Mouse (Mus musculus) stomach, embryonic 14.5 days (tissue): ENCODE data around the gene 4930402H24Rik. TPM values are rescaled to one million over a fixed set of nuclear protein-coding genes. Genes with fewer than 3 reads are reported as not detected.

Experiments used
- ATAC-seq: fragments of 200-750 bp; cut with Nextera tagmentation; 2 replicates; pipeline ENCODE4 v1.8.0; 2017; ENCODE audit warnings: low read depth, moderate TSS enrichment; ENCODE audit not compliant: insufficient number of reproducible peaks, insufficient read depth, low FRiP score
- H3K27ac ChIP-seq: fragments of 300-500 bp; sonication (generic); 2 replicates; pipeline ENCODE4 v1.5.1; 2014; ENCODE audit warnings: mild to moderate bottlenecking, low read length, moderate library complexity, mixed read lengths
- H3K27me3 ChIP-seq: fragments of 300-500 bp; sonication (generic); 2 replicates; pipeline ENCODE4 v1.6.1; 2014; ENCODE audit warnings: low read length, control low read depth, mixed read lengths; ENCODE audit not compliant: control insufficient read depth, insufficient read depth
- H3K36me3 ChIP-seq: fragments of 300-500 bp; sonication (generic); 2 replicates; pipeline ENCODE4 v1.6.1; 2014; ENCODE audit warnings: mild to moderate bottlenecking, control low read depth, low read length, moderate library complexity, mixed read lengths; ENCODE audit not compliant: control insufficient read depth, insufficient read depth
- H3K4me1 ChIP-seq: fragments of 300-500 bp; sonication (generic); 2 replicates; pipeline ENCODE4 v1.6.1; 2014; ENCODE audit warnings: low read length, control low read depth, mixed read lengths; ENCODE audit not compliant: control insufficient read depth, insufficient read depth
- H3K4me2 ChIP-seq: fragments of 300-500 bp; sonication (generic); replicated peaks from 2 replicates; pipeline ENCODE4 v1.6.1; 2014; ENCODE audit warnings: low read depth, low read length, control low read depth
- H3K4me3 ChIP-seq: fragments of 300-500 bp; sonication (generic); 2 replicates; pipeline ENCODE4 v1.5.1; 2014; ENCODE audit warnings: low read depth, low read length, control low read depth
- H3K9ac ChIP-seq: fragments of 300-500 bp; sonication (generic); replicated peaks from 2 replicates; pipeline ENCODE4 v1.6.1; 2014; ENCODE audit warnings: low read depth, mild to moderate bottlenecking, control low read depth, low read length, moderate library complexity, mixed read lengths
- H3K9me3 ChIP-seq: fragments of 300-500 bp; sonication (generic); 2 replicates; pipeline ENCODE4 v1.6.1; 2016; ENCODE audit warnings: low read depth, low read length, control low read depth; ENCODE audit not compliant: control insufficient read depth
- WGBS: fragments of 180-500 bp; shearing (Covaris S2); extraction: QIAGEN DNeasy Blood & Tissue Kit; methylation state at CpG from one replicate; pipeline ENCODE4 v1.1.7; 2014; 5-methylcytosine and 5-hydroxymethylcytosine counted together
- polyA plus RNA-seq: library from polyadenylated mRNA; unstranded; fragments of >200 nt; fragmentation: Nextera tagmentation; extraction: Ambion mirVana; gene quantifications from 2 replicates; pipeline ENCODE4 v1.2.1, GENCODE M21; 2014

The 4930402H24Rik gene
- polyA plus RNA-seq: 40.8 and 42.6 TPM in 2 replicates

GRCm38 (mm10) chr2:130905751-130906583, at the start of gene 4930402H24Rik, which contains the start of gene Atrn:
Gene 4930402H24Rik, minus strand, starts transcription at chr2:130906406.
Gene Atrn, plus strand, starts transcription at chr2:130906495.
- peak; percentile 98 for ATAC-seq
- no peak within 1 kb of the TSS for H3K27ac ChIP-seq
- 4% methylated on average over 50 of the region's 50 CpGs for WGBS

GRCm38 (mm10) chr2:130950548-130950947, 44.3 kb upstream of the 4930402H24Rik start:
- no peaks in the 10 kb centered on the region for H3K4me1 ChIP-seq
- H3K36me3 ChIP-seq: no peaks in the 10 kb centered on the region
- no peaks in the 10 kb centered on the region for H3K27me3 ChIP-seq
- H3K9me3 ChIP-seq: no peaks in the 10 kb centered on the region
- H3K4me2 ChIP-seq: no peak overlapping the region
- H3K9ac ChIP-seq: no peak overlapping the region
- WGBS: 8% methylated on average over 1 of the region's 1 CpGs
- no peak overlapping the region for H3K4me3 ChIP-seq
- ATAC-seq: 0 out of 2 replicates have a peak, but pooled peaks have one; percentile 56
- no peak overlapping the region for H3K27ac ChIP-seq

More at GRCm38 (mm10) chr2:130905751-130906583, at the start of gene 4930402H24Rik, which contains the start of gene Atrn:
- H3K9ac ChIP-seq: peak within 1 kb of the TSS; percentile 87
- H3K36me3 ChIP-seq: no peaks in the 10 kb centered on the region
- H3K27me3 ChIP-seq: no peaks in the 10 kb centered on the region
- no peaks in the 10 kb centered on the region for H3K9me3 ChIP-seq
- H3K4me1 ChIP-seq: 0 out of 2 replicates have a peak, but pooled peaks cover 8% of the 10 kb centered on the region
- peak within 1 kb of the TSS; percentile 96 for H3K4me3 ChIP-seq
- H3K4me2 ChIP-seq: peak within 1 kb of the TSS; percentile 64

DNA sequence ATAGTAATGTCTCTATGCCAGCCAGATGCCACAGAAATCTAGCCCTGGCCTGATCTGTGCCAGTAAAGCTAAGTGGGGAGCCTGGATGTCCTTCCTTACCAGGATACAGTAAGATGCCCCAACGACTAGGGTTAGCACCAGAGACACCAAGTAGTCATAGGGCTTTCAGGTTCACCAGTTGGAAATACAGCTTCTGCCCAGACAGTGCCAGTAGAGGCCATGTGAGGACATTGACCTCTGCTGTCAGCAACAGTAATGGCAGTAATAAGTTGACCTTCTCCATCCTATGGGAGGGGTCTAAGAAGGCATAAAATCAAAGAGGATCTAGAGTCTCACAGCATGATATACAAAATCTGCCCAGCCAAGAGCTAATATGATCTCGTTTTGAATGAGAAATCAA, 43.6 kb upstream of the 4930402H24Rik start:
- H3K4me3 ChIP-seq: no peak overlapping the region
- ATAC-seq: no peak
- H3K36me3 ChIP-seq: no peaks in the 10 kb centered on the region
- no peaks in the 10 kb centered on the region for H3K9me3 ChIP-seq
- WGBS: 69% methylated on average over 2 of the region's 2 CpGs
- no peak overlapping the region for H3K27ac ChIP-seq
- no peak overlapping the region for H3K4me2 ChIP-seq
- H3K27me3 ChIP-seq: no peaks in the 10 kb centered on the region
- H3K4me1 ChIP-seq: no peaks in the 10 kb centered on the region
- no peak overlapping the region for H3K9ac ChIP-seq

GRCm38 (mm10) chr2:130932865-130933264, 26.7 kb upstream of the 4930402H24Rik start:
- Histone ChIP-seq H3K4me1 (no peaks in the 10 kb centered on the region), H3K4me3 (no peak overlapping the region), H3K9ac (no peak overlapping the region), H3K36me3 (no peaks in the 10 kb centered on the region), H3K9me3 (no peaks in the 10 kb centered on the region), H3K27me3 (no peaks in the 10 kb centered on the region), H3K4me2 (no peak overlapping the region), H3K27ac (no peak overlapping the region)
- no peak for ATAC-seq
- WGBS: 86% methylated on average over 12 of the region's 12 CpGs

DNA sequence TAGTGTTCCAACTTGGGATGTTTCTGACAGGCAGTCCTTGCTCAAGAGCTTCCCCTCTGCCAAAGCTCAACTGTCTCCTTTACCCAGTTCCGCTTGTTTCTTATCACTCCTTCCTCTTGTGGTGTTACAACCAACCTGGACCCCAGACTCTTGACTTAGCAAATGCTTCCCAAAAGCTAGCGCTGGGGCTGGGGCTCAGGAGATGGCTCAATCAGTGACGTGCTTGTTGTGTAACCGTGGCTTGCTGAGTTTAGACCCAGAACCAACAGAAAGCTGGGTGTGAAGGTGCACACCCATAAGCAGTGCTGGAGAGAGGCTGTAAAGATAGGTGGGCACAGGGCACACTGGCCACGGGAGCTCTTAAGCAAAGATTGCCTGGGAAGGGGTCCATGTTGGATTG, 23.8 kb upstream of the 4930402H24Rik start:
- Histone ChIP-seq H3K4me1 (no peaks in the 10 kb centered on the region), H3K36me3 (no peaks in the 10 kb centered on the region), H3K27ac (no peak overlapping the region), H3K4me2 (no peak overlapping the region), H3K27me3 (no peaks in the 10 kb centered on the region), H3K4me3 (no peak overlapping the region), H3K9ac (no peak overlapping the region), H3K9me3 (no peaks in the 10 kb centered on the region)
- WGBS: 88% methylated on average over 5 of the region's 5 CpGs
- no peak for ATAC-seq

DNA sequence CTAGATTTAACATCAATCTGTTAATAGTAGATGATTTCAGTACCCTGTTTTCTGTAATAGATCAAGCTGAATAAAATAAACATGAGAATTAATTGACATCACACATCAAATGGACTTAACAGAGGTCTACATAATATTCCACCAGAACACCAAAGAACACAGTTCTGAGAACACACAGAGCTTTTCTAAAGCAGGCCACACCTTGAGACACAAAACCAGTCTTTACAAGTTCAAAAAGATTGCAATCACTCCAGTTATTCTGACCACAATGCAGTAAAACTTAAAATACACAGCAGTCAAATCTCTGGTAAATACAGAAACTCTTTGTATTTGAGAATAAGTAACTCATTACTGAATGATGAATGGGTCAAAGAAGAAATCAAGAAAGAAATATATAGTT, 22.3 kb upstream of the 4930402H24Rik start:
- Histone ChIP-seq H3K27ac (no peak overlapping the region), H3K27me3 (no peaks in the 10 kb centered on the region), H3K4me2 (no peak overlapping the region), H3K4me3 (no peak overlapping the region), H3K36me3 (no peaks in the 10 kb centered on the region), H3K9ac (no peak overlapping the region), H3K4me1 (no peaks in the 10 kb centered on the region), H3K9me3 (no peaks in the 10 kb centered on the region)
- peak; percentile 65; the same call in 1 of the 2 replicates for ATAC-seq

GRCm38 (mm10) chr2:130928031-130928430, 21.8 kb upstream of the 4930402H24Rik start:
- no peaks in the 10 kb centered on the region for H3K9me3 ChIP-seq
- H3K4me2 ChIP-seq: no peak overlapping the region
- ATAC-seq: no peak
- no peak overlapping the region for H3K4me3 ChIP-seq
- no peak overlapping the region for H3K27ac ChIP-seq
- no peak overlapping the region for H3K9ac ChIP-seq
- WGBS: 78% methylated on average over 4 of the region's 4 CpGs
- H3K4me1 ChIP-seq: no peaks in the 10 kb centered on the region
- H3K27me3 ChIP-seq: no peaks in the 10 kb centered on the region
- no peaks in the 10 kb centered on the region for H3K36me3 ChIP-seq

- Histone ChIP-seq H3K27me3 (no peaks in the 10 kb centered on the region), H3K36me3 (no peaks in the 10 kb centered on the region), H3K4me2 (no peak overlapping the region), H3K4me1 (no peaks in the 10 kb centered on the region), H3K27ac (no peak overlapping the region), H3K4me3 (no peak overlapping the region), H3K9ac (no peak overlapping the region), H3K9me3 (no peaks in the 10 kb centered on the region)
- 72% methylated on average over 2 of the region's 2 CpGs for WGBS
- ATAC-seq: no peak
Measured at GRCm38 (mm10) chr2:130924950-130925349, 18.7 kb upstream of the 4930402H24Rik start.
